Mouse (Mus musculus): ENCODE data around the gene Hnf4a. TPM values are rescaled to one million over a fixed set of nuclear protein-coding genes. Genes with fewer than 3 reads are reported as not detected.
"Not testable (repeated sequence)": the region's sequence is repeated elsewhere in the genome, so short reads cannot be mapped to it uniquely, and the experiment has no call there.

The Hnf4a gene
- polyA plus RNA-seq (2012; ENCODE audit: insufficient read depth, low replicate concordance), result 0.08 TPM in 1 of 2 replicates, not detected in the other

GRCm38 (mm10) chr2:163506300-163507004 is at the start of gene Hnf4a:
Gene Hnf4a, plus strand, starts transcription at chr2:163506808.
- Histone ChIP-seq H3K4me3 (replicated peaks) (no peak within 1 kb of the TSS), H3K9me3 (no peaks in the 10 kb centered on the region), H3K27me3 (replicated peaks) (peaks cover 45% of the 10 kb centered on the region), H3K4me1 (peaks cover 7% of the 10 kb centered on the region), H3K36me3 (replicated peaks; ENCODE audit: low read length) (no peaks in the 10 kb centered on the region)
- no peak for TF ChIP-seq FLI1 (IDR thresholded peaks at IDR 0.05; ENCODE audit: low read length)
- TF ChIP-seq GATA1 (IDR thresholded peaks at IDR 0.05; ENCODE audit: borderline replicate concordance, low read length), result no peak

- Histone ChIP-seq H3K4me3 (replicated peaks) (no peak overlapping the region), H3K36me3 (replicated peaks; ENCODE audit: low read length) (no peaks in the 10 kb centered on the region), H3K27me3 (replicated peaks) (peaks cover 48% of the 10 kb centered on the region), H3K4me1 (peaks cover 18% of the 10 kb centered on the region), H3K9me3 (0 out of 2 replicates have a peak, but pooled peaks cover 8% of the 10 kb centered on the region)
- TF ChIP-seq FLI1 (IDR thresholded peaks at IDR 0.05; ENCODE audit: low read length) (no peak), GATA1 (IDR thresholded peaks at IDR 0.05; ENCODE audit: borderline replicate concordance, low read length) (no peak)
These were observed 47.9 kb upstream of the Hnf4a start for GRCm38 (mm10) chr2:163458539-163459265.

DNA sequence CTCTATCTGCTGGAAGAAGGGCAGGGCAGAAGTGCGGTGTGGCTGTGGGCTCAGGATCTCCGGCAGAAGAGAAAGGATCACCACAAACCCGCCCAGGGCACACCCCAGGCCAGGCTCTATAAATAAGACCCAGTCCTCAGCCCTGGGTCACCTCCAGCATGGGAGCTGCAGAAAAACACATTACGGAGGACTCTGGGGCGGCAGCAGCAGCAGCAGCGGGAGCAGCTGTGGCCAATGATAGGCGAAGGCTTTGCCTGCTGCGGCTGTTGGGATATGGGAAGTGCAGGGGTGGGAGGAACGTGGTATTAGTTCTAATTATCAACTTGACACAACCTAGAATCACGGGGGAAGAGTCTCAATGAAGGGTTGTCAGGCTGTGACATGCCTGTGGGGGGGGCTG is 47.2 kb upstream of the Hnf4a start:
- no peak overlapping the region for H3K4me3 ChIP-seq (replicated peaks)
- H3K4me1 ChIP-seq, result peaks cover 18% of the 10 kb centered on the region
- TF ChIP-seq GATA1 (IDR thresholded peaks at IDR 0.05; ENCODE audit: borderline replicate concordance, low read length) (no peak), FLI1 (IDR thresholded peaks at IDR 0.05; ENCODE audit: low read length) (no peak)
- H3K36me3 ChIP-seq (replicated peaks; ENCODE audit: low read length), result no peaks in the 10 kb centered on the region
- H3K9me3 ChIP-seq, result 0 out of 2 replicates have a peak, but pooled peaks cover 8% of the 10 kb centered on the region
- peaks cover 44% of the 10 kb centered on the region for H3K27me3 ChIP-seq (replicated peaks)

DNA sequence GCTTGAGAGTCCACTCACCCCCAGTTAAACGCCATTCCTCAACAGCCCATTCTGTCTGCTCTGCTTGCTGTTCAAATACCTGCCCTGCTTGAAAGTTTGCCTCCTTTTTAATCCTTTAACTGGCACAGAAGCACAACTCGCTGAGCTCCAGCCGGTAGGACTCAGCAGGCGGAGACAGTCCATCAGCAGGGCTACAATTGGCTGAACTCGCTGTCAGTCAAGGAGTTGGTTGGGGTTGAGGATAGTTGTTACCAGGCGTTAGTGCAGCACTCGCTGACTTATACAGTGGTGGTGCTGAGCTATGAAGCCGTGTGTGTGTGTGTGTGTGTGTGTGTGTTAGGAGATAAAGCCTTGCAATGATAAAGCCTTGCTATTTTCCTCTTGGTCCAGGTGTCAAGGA is 46.0 kb upstream of the Hnf4a start:
- TF ChIP-seq GATA1 (IDR thresholded peaks at IDR 0.05; ENCODE audit: borderline replicate concordance, low read length) (no peak), FLI1 (IDR thresholded peaks at IDR 0.05; ENCODE audit: low read length) (no peak)

DNA sequence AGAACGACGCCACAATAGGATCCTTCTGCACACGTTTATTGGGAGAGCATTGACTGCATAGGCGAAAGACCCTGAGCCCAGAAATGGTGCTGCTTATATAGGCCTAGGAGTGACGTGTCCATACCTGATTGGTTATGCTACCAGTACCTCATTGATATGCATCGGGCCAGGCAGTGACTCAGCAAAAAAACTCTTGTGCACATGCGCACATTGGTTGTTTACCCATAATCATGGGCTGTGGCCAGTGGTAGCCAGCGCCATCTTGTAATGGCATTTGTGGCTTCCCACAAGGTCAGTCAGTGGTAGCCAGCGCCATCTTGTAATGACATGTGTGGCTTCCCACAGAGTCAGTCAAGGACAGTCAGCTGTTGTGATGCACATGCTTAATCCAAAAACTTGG is 45.3 kb upstream of the Hnf4a start:
- H3K4me3 ChIP-seq (replicated peaks); H3K9me3 ChIP-seq; H3K36me3 ChIP-seq (replicated peaks; ENCODE audit: low read length): not testable (repeated sequence)
- Histone ChIP-seq H3K27me3 (replicated peaks) (peaks cover 34% of the 10 kb centered on the region), H3K4me1 (peaks cover 18% of the 10 kb centered on the region)

More for the DNA sequence above, 46.0 kb upstream of the Hnf4a start:
- H3K36me3 ChIP-seq (replicated peaks; ENCODE audit: low read length), result no peaks in the 10 kb centered on the region
- no peak overlapping the region for H3K4me3 ChIP-seq (replicated peaks)
- H3K27me3 ChIP-seq (replicated peaks), result peaks cover 37% of the 10 kb centered on the region
- H3K4me1 ChIP-seq, result peaks cover 18% of the 10 kb centered on the region
- 0 out of 2 replicates have a peak, but pooled peaks cover 8% of the 10 kb centered on the region for H3K9me3 ChIP-seq

DNA sequence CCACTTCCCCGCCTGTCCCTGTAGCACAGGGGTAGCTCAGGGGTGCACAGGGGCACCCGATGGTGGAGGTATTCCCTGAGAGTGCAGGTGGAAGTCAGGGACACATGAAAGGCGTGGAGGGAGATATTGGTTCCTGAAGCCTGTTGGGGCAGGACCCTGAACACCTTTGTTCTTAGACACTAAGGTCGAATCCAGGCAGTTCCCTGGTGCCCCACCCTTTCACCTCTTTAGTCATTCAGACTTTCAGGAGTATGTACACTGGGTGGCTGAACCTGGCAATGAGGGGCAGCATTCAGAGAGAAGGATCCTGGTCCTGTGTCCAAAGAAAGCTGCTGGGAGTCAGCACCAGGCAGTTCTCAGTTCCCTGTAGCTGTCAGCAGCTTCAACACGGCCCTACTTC is 44.2 kb upstream of the Hnf4a start:
- H3K36me3 ChIP-seq (replicated peaks; ENCODE audit: low read length), result peaks cover 9% of the 10 kb centered on the region
- peaks cover 18% of the 10 kb centered on the region for H3K4me1 ChIP-seq
- no peak overlapping the region for H3K4me3 ChIP-seq (replicated peaks)
- 0 out of 2 replicates have a peak, but pooled peaks cover 8% of the 10 kb centered on the region for H3K9me3 ChIP-seq
- no peak for TF ChIP-seq FLI1 (IDR thresholded peaks at IDR 0.05; ENCODE audit: low read length)
- no peak for TF ChIP-seq GATA1 (IDR thresholded peaks at IDR 0.05; ENCODE audit: borderline replicate concordance, low read length)
- H3K27me3 ChIP-seq (replicated peaks), result peaks cover 30% of the 10 kb centered on the region

GRCm38 (mm10) chr2:163462801-163463200 is 43.8 kb upstream of the Hnf4a start:
- no peak for TF ChIP-seq FLI1 (IDR thresholded peaks at IDR 0.05; ENCODE audit: low read length)
- no peak for TF ChIP-seq GATA1 (IDR thresholded peaks at IDR 0.05; ENCODE audit: borderline replicate concordance, low read length)
- Histone ChIP-seq H3K27me3 (replicated peaks) (peaks cover 27% of the 10 kb centered on the region), H3K4me1 (peaks cover 18% of the 10 kb centered on the region), H3K9me3 (0 out of 2 replicates have a peak, but pooled peaks cover 8% of the 10 kb centered on the region), H3K36me3 (replicated peaks; ENCODE audit: low read length) (peaks cover 12% of the 10 kb centered on the region), H3K4me3 (replicated peaks) (no peak overlapping the region)

- TF ChIP-seq GATA1 (IDR thresholded peaks at IDR 0.05; ENCODE audit: borderline replicate concordance, low read length) (no peak), FLI1 (IDR thresholded peaks at IDR 0.05; ENCODE audit: low read length) (no peak)
- H3K27me3 ChIP-seq (replicated peaks), result peaks cover 22% of the 10 kb centered on the region
- no peak overlapping the region for H3K4me3 ChIP-seq (replicated peaks)
- H3K36me3 ChIP-seq (replicated peaks; ENCODE audit: low read length), result peaks cover 18% of the 10 kb centered on the region
- H3K4me1 ChIP-seq, result peaks cover 13% of the 10 kb centered on the region
- 0 out of 2 replicates have a peak, but pooled peaks cover 8% of the 10 kb centered on the region for H3K9me3 ChIP-seq
These were observed 43.3 kb upstream of the Hnf4a start for GRCm38 (mm10) chr2:163463251-163463769.

DNA sequence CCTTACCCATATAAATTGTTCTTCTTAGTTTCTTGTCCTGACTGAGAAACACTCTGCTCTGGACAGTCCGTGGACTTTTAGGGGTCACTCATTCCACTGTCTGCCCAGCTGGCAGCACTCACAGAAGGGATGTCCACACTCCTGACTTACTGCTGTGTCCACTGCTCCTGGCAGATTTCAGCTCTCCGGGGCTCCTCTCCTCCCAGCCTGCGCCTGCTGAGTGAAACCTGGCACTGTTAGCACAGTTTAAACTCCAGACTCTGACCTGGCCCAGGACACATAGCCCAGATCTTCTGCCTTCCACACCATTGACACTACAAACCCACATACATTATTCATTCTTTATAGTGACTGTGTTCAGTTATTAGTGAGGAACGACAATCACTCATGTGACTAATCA is 42.6 kb upstream of the Hnf4a start:
- peaks cover 6% of the 10 kb centered on the region for H3K4me1 ChIP-seq
- peaks cover 15% of the 10 kb centered on the region for H3K27me3 ChIP-seq (replicated peaks)
- H3K9me3 ChIP-seq, result 0 out of 2 replicates have a peak, but pooled peaks cover 8% of the 10 kb centered on the region
- no peak overlapping the region for H3K4me3 ChIP-seq (replicated peaks)
- TF ChIP-seq GATA1 (IDR thresholded peaks at IDR 0.05; ENCODE audit: borderline replicate concordance, low read length), result no peak
- no peak for TF ChIP-seq FLI1 (IDR thresholded peaks at IDR 0.05; ENCODE audit: low read length)
- peaks cover 24% of the 10 kb centered on the region for H3K36me3 ChIP-seq (replicated peaks; ENCODE audit: low read length)

GRCm38 (mm10) chr2:163464562-163464961 is 42.0 kb upstream of the Hnf4a start:
- TF ChIP-seq GATA1 (IDR thresholded peaks at IDR 0.05; ENCODE audit: borderline replicate concordance, low read length) (no peak), FLI1 (IDR thresholded peaks at IDR 0.05; ENCODE audit: low read length) (no peak)

More at GRCm38 (mm10) chr2:163464562-163464961, 42.0 kb upstream of the Hnf4a start:
- H3K36me3 ChIP-seq (replicated peaks; ENCODE audit: low read length), result peaks cover 29% of the 10 kb centered on the region
- H3K9me3 ChIP-seq, result 0 out of 2 replicates have a peak, but pooled peaks cover 8% of the 10 kb centered on the region
- H3K4me3 ChIP-seq (replicated peaks), result no peak overlapping the region
- peaks cover 9% of the 10 kb centered on the region for H3K27me3 ChIP-seq (replicated peaks)
- 0 out of 2 replicates have a peak, but pooled peaks cover under 1% of the 10 kb centered on the region for H3K4me1 ChIP-seq

Measured in megakaryocyte, embryonic 14.5 days (primary cell).